Mouse (Mus musculus) midbrain, embryonic 15.5 days (tissue): ENCODE data around the gene Shisa9. TPM values are rescaled to one million over a fixed set of nuclear protein-coding genes. Genes with fewer than 3 reads are reported as not detected.
"Not testable (repeated sequence)": the region's sequence is repeated elsewhere in the genome, so short reads cannot be mapped to it uniquely, and the experiment has no call there.

Experiments
- ATAC-seq: fragments of 200-750 bp; cut with Nextera tagmentation; replicated peaks from 2 replicates; pipeline ENCODE4 v1.8.0; 2017; ENCODE audit warnings: moderate TSS enrichment
- H3K27ac ChIP-seq: fragments of 300-500 bp; sonication (generic); 2 replicates; pipeline ENCODE4 v1.5.1; 2015; ENCODE audit warnings: mild to moderate bottlenecking, inconsistent platforms
- H3K27me3 ChIP-seq: fragments of 300-500 bp; sonication (generic); replicated peaks from 2 replicates; pipeline ENCODE4 v1.6.1; 2015; ENCODE audit warnings: inconsistent platforms
- H3K36me3 ChIP-seq: fragments of 300-500 bp; sonication (generic); replicated peaks from 2 replicates; pipeline ENCODE4 v1.6.1; 2015; ENCODE audit warnings: inconsistent platforms
- H3K4me1 ChIP-seq: fragments of 300-500 bp; sonication (generic); 2 replicates; pipeline ENCODE4 v1.6.1; 2015; ENCODE audit warnings: inconsistent platforms
- H3K4me2 ChIP-seq: fragments of 300-500 bp; sonication (generic); 2 replicates; pipeline ENCODE4 v1.6.1; 2015; ENCODE audit warnings: inconsistent platforms, mild to moderate bottlenecking, moderate library complexity
- H3K4me3 ChIP-seq: fragments of 300-500 bp; sonication (generic); 2 replicates; pipeline ENCODE4 v1.5.1; 2015; ENCODE audit warnings: mild to moderate bottlenecking, inconsistent platforms
- H3K9ac ChIP-seq: fragments of 300-500 bp; sonication (generic); 2 replicates; pipeline ENCODE4 v1.6.1; 2015; ENCODE audit warnings: mild to moderate bottlenecking, inconsistent platforms
- H3K9me3 ChIP-seq: fragments of 300-500 bp; sonication (generic); 2 replicates; pipeline ENCODE4 v1.6.1; 2016; ENCODE audit warnings: inconsistent platforms
- WGBS: fragments of 180-500 bp; shearing (Covaris S2); methylation state at CpG from one replicate; pipeline ENCODE4 v1.1.7; 2015; ENCODE audit warnings: mixed read lengths; 5-methylcytosine and 5-hydroxymethylcytosine counted together
- polyA plus RNA-seq: library from polyadenylated mRNA; unstranded; fragments of >200 nt; fragmentation: Nextera tagmentation; extraction: Ambion mirVana; gene quantifications from 2 replicates; pipeline ENCODE4 v1.2.1, GENCODE M21; 2015

The Shisa9 gene
- 11.1 and 12.4 TPM in 2 replicates for polyA plus RNA-seq

- no peaks in the 10 kb centered on the region for H3K36me3 ChIP-seq
- peak within 1 kb of the TSS; percentile 54 for H3K4me3 ChIP-seq
- H3K4me1 ChIP-seq: peaks cover 29% of the 10 kb centered on the region
- H3K27ac ChIP-seq: peak within 1 kb of the TSS; percentile 72
- H3K9ac ChIP-seq: peak within 1 kb of the TSS; percentile 54
- peaks cover 23% of the 10 kb centered on the region for H3K27me3 ChIP-seq
- peak within 1 kb of the TSS; percentile 87 for H3K4me2 ChIP-seq
- under 1% methylated on average over 42 of the region's 42 CpGs for WGBS
- no peaks in the 10 kb centered on the region for H3K9me3 ChIP-seq
- ATAC-seq: peak; percentile 81
Observed at GRCm38 (mm10) chr16:11983616-11984270, at the start of gene Shisa9. Gene Shisa9, plus strand, starts transcription at chr16:11984113.

- Histone ChIP-seq H3K27me3 (no peaks in the 10 kb centered on the region), H3K4me3 (no peak overlapping the region), H3K36me3 (no peaks in the 10 kb centered on the region), H3K9ac (no peak overlapping the region), H3K4me1 (no peaks in the 10 kb centered on the region), H3K9me3 (no peaks in the 10 kb centered on the region), H3K27ac (no peak overlapping the region), H3K4me2 (no peak overlapping the region)
- no peak for ATAC-seq
Observed at GRCm38 (mm10) chr16:11940477-11940876, 43.4 kb upstream of the Shisa9 start.

GRCm38 (mm10) chr16:11960691-11961090, 23.2 kb upstream of the Shisa9 start:
- Histone ChIP-seq H3K4me2 (no peak overlapping the region), H3K4me3 (no peak overlapping the region), H3K27ac (no peak overlapping the region), H3K27me3 (no peaks in the 10 kb centered on the region), H3K9me3 (no peaks in the 10 kb centered on the region; the same call in 1 of the 2 replicates), H3K9ac (no peak overlapping the region), H3K4me1 (no peaks in the 10 kb centered on the region), H3K36me3 (no peaks in the 10 kb centered on the region)
- ATAC-seq: no peak
- 67% methylated on average over 1 of the region's 1 CpGs for WGBS

GRCm38 (mm10) chr16:11966041-11966440, 17.9 kb upstream of the Shisa9 start:
- ATAC-seq: no peak
- H3K9ac ChIP-seq: no peak overlapping the region
- WGBS: 92% methylated on average over 8 of the region's 8 CpGs

GRCm38 (mm10) chr16:11966810-11967209, 17.1 kb upstream of the Shisa9 start:
- not testable (repeated sequence) for H3K4me3 ChIP-seq, H3K27ac ChIP-seq, H3K9ac ChIP-seq, ATAC-seq, H3K4me2 ChIP-seq, H3K4me1 ChIP-seq, H3K36me3 ChIP-seq, H3K27me3 ChIP-seq, H3K9me3 ChIP-seq
- WGBS: 96% methylated on average over 5 of the region's 5 CpGs

More at GRCm38 (mm10) chr16:11966041-11966440, 17.9 kb upstream of the Shisa9 start:
- H3K27me3 ChIP-seq: no peaks in the 10 kb centered on the region
- H3K4me1 ChIP-seq: no peaks in the 10 kb centered on the region
- no peak overlapping the region for H3K4me3 ChIP-seq
- H3K27ac ChIP-seq: no peak overlapping the region
- H3K4me2 ChIP-seq: no peak overlapping the region
- H3K9me3 ChIP-seq: no peaks in the 10 kb centered on the region; the same call in 1 of the 2 replicates
- H3K36me3 ChIP-seq: no peaks in the 10 kb centered on the region

- H3K9me3 ChIP-seq: no peaks in the 10 kb centered on the region; the same call in 1 of the 2 replicates
- H3K4me2 ChIP-seq: no peak overlapping the region
- no peak overlapping the region for H3K4me3 ChIP-seq
- H3K27ac ChIP-seq: no peak overlapping the region
- 57% methylated on average over 2 of the region's 2 CpGs for WGBS
- no peaks in the 10 kb centered on the region for H3K36me3 ChIP-seq
- no peaks in the 10 kb centered on the region for H3K4me1 ChIP-seq
- no peak for ATAC-seq
- H3K9ac ChIP-seq: no peak overlapping the region
- H3K27me3 ChIP-seq: no peaks in the 10 kb centered on the region
Observed at GRCm38 (mm10) chr16:11967579-11967978, 16.3 kb upstream of the Shisa9 start.

- no peaks in the 10 kb centered on the region for H3K36me3 ChIP-seq
- H3K9ac ChIP-seq: no peak overlapping the region
- no peak overlapping the region for H3K4me2 ChIP-seq
- H3K27me3 ChIP-seq: no peaks in the 10 kb centered on the region
- no peak overlapping the region for H3K27ac ChIP-seq
- 0 out of 2 replicates have a peak, but pooled peaks cover 2% of the 10 kb centered on the region for H3K4me1 ChIP-seq
- no peaks in the 10 kb centered on the region for H3K9me3 ChIP-seq
- no peak overlapping the region for H3K4me3 ChIP-seq
- no peak for ATAC-seq
- 39% methylated on average over 4 of the region's 4 CpGs for WGBS
Observed at GRCm38 (mm10) chr16:11973707-11974106, 10.2 kb upstream of the Shisa9 start.

- WGBS: 87% methylated on average over 2 of the region's 2 CpGs
- Histone ChIP-seq H3K9ac (no peak overlapping the region), H3K36me3 (no peaks in the 10 kb centered on the region), H3K4me3 (no peak overlapping the region), H3K4me1 (0 out of 2 replicates have a peak, but pooled peaks cover 2% of the 10 kb centered on the region), H3K27ac (no peak overlapping the region), H3K27me3 (peaks cover 6% of the 10 kb centered on the region), H3K9me3 (no peaks in the 10 kb centered on the region), H3K4me2 (no peak overlapping the region)
- ATAC-seq: no peak
Observed at GRCm38 (mm10) chr16:11976737-11977136, 7.2 kb upstream of the Shisa9 start.

GRCm38 (mm10) chr16:11980764-11981163, 3.1 kb upstream of the Shisa9 start:
- Histone ChIP-seq H3K4me3 (no peak overlapping the region), H3K4me2 (no peak overlapping the region), H3K27me3 (peaks cover 10% of the 10 kb centered on the region), H3K9ac (no peak overlapping the region), H3K9me3 (no peaks in the 10 kb centered on the region), H3K36me3 (no peaks in the 10 kb centered on the region), H3K4me1 (peaks cover 20% of the 10 kb centered on the region), H3K27ac (no peak overlapping the region)
- WGBS: 16% methylated on average over 3 of the region's 3 CpGs
- no peak for ATAC-seq

GRCm38 (mm10) chr16:11983106-11983615, 752 bp upstream of the Shisa9 start:
- Histone ChIP-seq H3K36me3 (no peaks in the 10 kb centered on the region), H3K4me3 (peak overlapping the region; percentile 54), H3K9ac (peak overlapping the region; percentile 54), H3K9me3 (no peaks in the 10 kb centered on the region), H3K4me2 (peak overlapping the region; percentile 87), H3K27ac (peak overlapping the region; percentile 72), H3K4me1 (peaks cover 29% of the 10 kb centered on the region), H3K27me3 (peaks cover 23% of the 10 kb centered on the region)
- WGBS: 1% methylated on average over 25 of the region's 25 CpGs
- ATAC-seq: peak; percentile 21

GRCm38 (mm10) chr16:11984271-11984791, 418 bp downstream of the Shisa9 start:
- H3K36me3 ChIP-seq: no peaks in the 10 kb centered on the region
- under 1% methylated on average over 72 of the region's 76 CpGs for WGBS

GRCm38 (mm10) chr16:11987056-11987455, 3.1 kb downstream of the Shisa9 start:
- Histone ChIP-seq H3K4me2 (peak overlapping the region; percentile 87), H3K36me3 (no peaks in the 10 kb centered on the region), H3K27me3 (peaks cover 17% of the 10 kb centered on the region), H3K9ac (no peak overlapping the region), H3K9me3 (no peaks in the 10 kb centered on the region), H3K4me3 (peak overlapping the region; percentile 54), H3K27ac (no peak overlapping the region), H3K4me1 (peaks cover 32% of the 10 kb centered on the region)
- ATAC-seq: no peak
- WGBS: 63% methylated on average over 4 of the region's 4 CpGs

More at GRCm38 (mm10) chr16:11984271-11984791, 418 bp downstream of the Shisa9 start:
- Histone ChIP-seq H3K4me3 (peak overlapping the region; percentile 54), H3K9me3 (no peaks in the 10 kb centered on the region), H3K4me1 (peaks cover 29% of the 10 kb centered on the region), H3K27ac (peak overlapping the region; percentile 72), H3K27me3 (peaks cover 23% of the 10 kb centered on the region), H3K4me2 (peak overlapping the region; percentile 87), H3K9ac (peak overlapping the region; percentile 54)
- ATAC-seq: peak; percentile 81
